Mouse (Mus musculus) liver, postnatal 0 days (tissue): ENCODE measurements around the gene Bcr. TPM values are rescaled to one million over a fixed set of nuclear protein-coding genes. Genes with fewer than 3 reads are reported as not detected.

Experiments
- ATAC-seq: fragments of 200-750 bp; cut with Nextera tagmentation; 2 replicates; pipeline ENCODE4 v1.8.0; 2017; ENCODE audit warnings: mild to moderate bottlenecking, moderate library complexity
- DNase-seq: peaks from one replicate; pipeline ENCODE4 v3.0.0-alpha.2; 2016
- H3K27ac ChIP-seq: fragments of 300-500 bp; sonication (generic); 2 replicates; pipeline ENCODE4 v1.5.1; 2014; ENCODE audit warnings: antibody characterized with exemption, moderate library complexity, mild to moderate bottlenecking, low read depth
- H3K27me3 ChIP-seq: fragments of 300-500 bp; sonication (generic); 2 replicates; pipeline ENCODE4 v1.6.1; 2014; ENCODE audit warnings: low read length, control low read depth, mixed read lengths; ENCODE audit not compliant: insufficient read depth
- H3K36me3 ChIP-seq: fragments of 300-500 bp; sonication (generic); replicated peaks from 2 replicates; pipeline ENCODE4 v1.6.1; 2014; ENCODE audit warnings: mild to moderate bottlenecking, control low read depth, low read length, moderate library complexity, mixed read lengths; ENCODE audit not compliant: insufficient read depth
- H3K4me1 ChIP-seq: fragments of 300-500 bp; sonication (generic); 2 replicates; pipeline ENCODE4 v1.6.1; 2014; ENCODE audit warnings: antibody characterized with exemption, mild to moderate bottlenecking, control low read depth; ENCODE audit not compliant: insufficient read depth
- H3K4me2 ChIP-seq: fragments of 300-500 bp; sonication (generic); 2 replicates; pipeline ENCODE4 v1.6.1; 2014; ENCODE audit warnings: low read depth, mild to moderate bottlenecking, low read length, moderate library complexity, mixed read lengths
- H3K4me3 ChIP-seq: fragments of 300-500 bp; sonication (generic); 2 replicates; pipeline ENCODE4 v1.5.1; 2014; ENCODE audit warnings: low read depth, low read length
- H3K9ac ChIP-seq: fragments of 300-500 bp; sonication (generic); replicated peaks from 2 replicates; pipeline ENCODE4 v1.6.1; 2014; ENCODE audit warnings: mild to moderate bottlenecking, moderate library complexity
- H3K9me3 ChIP-seq: fragments of 300-500 bp; sonication (generic); 2 replicates; pipeline ENCODE4 v1.6.1; 2016; ENCODE audit warnings: mild to moderate bottlenecking, control low read depth, low read length, mixed read lengths
- CTCF ChIP-seq: sonication (generic); IDR thresholded peaks from 2 replicates; pipeline ENCODE4 v1.5.1; 2016; ENCODE audit warnings: antibody characterized with exemption, low read depth
- EP300 ChIP-seq: IDR thresholded peaks from 2 replicates; pipeline ENCODE4 v1.6.1; 2016; ENCODE audit warnings: antibody characterized with exemption, low read depth, mild to moderate bottlenecking
- WGBS: fragments of 180-500 bp; shearing (Covaris S2); extraction: QIAGEN DNeasy Blood & Tissue Kit; methylation state at CpG from one replicate; pipeline ENCODE4 v1.1.7; 2014; ENCODE audit not compliant: insufficient replicate concordance; 5-methylcytosine and 5-hydroxymethylcytosine counted together
- polyA plus RNA-seq: library from polyadenylated mRNA; unstranded; fragments of >200 nt; fragmentation: Nextera tagmentation; extraction: Ambion mirVana; gene quantifications from 2 replicates; pipeline ENCODE4 v1.2.1, GENCODE M21; 2015

Bcr gene
- polyA plus RNA-seq, 1 experiment from 2014 or later = 3.4 TPM

DNA sequence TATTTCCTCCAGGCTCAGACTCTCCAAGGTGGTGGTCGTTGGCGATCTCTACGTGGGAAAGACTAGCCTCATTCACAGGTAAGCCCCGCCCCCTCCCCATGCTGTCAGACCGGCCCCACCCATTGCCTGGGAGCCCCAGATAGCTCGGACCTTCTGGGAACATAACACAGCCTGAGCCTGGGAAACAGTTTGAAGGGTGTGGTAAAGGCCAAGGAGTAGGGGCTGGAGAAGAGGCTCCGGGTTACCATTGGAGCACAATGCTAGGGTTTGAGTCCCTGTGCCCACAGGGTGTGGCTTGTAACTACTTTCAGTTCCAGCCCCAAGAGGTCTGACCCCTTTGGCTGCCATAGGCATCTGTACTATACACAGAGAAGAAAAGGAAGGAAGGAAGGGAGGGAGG lies 15.9 kb upstream of the Bcr start:
- no peak for TF ChIP-seq EP300
- TF ChIP-seq CTCF = no peak
- peaks cover 14% of the 10 kb centered on the region; the same call in 1 of the 2 replicates for H3K4me1 ChIP-seq
- no peak overlapping the region for H3K4me3 ChIP-seq
- 31% methylated on average over 7 of the region's 7 CpGs for WGBS
- DNase-seq (no peak), ATAC-seq (no peak)
- no peaks in the 10 kb centered on the region for H3K36me3 ChIP-seq
- H3K27ac ChIP-seq = no peak overlapping the region
- no peak overlapping the region for H3K4me2 ChIP-seq
- H3K9ac ChIP-seq = no peak overlapping the region
- H3K27me3 ChIP-seq = no peaks in the 10 kb centered on the region
- H3K9me3 ChIP-seq = no peaks in the 10 kb centered on the region

- peaks cover 14% of the 10 kb centered on the region; the same call in 1 of the 2 replicates for H3K4me1 ChIP-seq
- TF ChIP-seq EP300 (peak; percentile 54), CTCF (no peak)
- ATAC-seq (peak; percentile 80), DNase-seq (peak; percentile 65)
- H3K27ac ChIP-seq = peak overlapping the region; percentile 74
- no peaks in the 10 kb centered on the region for H3K27me3 ChIP-seq
- H3K4me3 ChIP-seq = no peak overlapping the region
- 55% methylated on average over 15 of the region's 15 CpGs for WGBS
- no peaks in the 10 kb centered on the region for H3K9me3 ChIP-seq
- H3K9ac ChIP-seq = no peak overlapping the region
- peak overlapping the region; percentile 54 for H3K4me2 ChIP-seq
- no peaks in the 10 kb centered on the region for H3K36me3 ChIP-seq
Observed at GRCm38 (mm10) chr10:75045831-75046230, 14.6 kb upstream of the Bcr start.

GRCm38 (mm10) chr10:75048711-75049110 lies 11.7 kb upstream of the Bcr start:
- no peak overlapping the region for H3K4me2 ChIP-seq
- no peak overlapping the region for H3K4me3 ChIP-seq
- no peak for ATAC-seq
- no peak for TF ChIP-seq EP300
- no peak for TF ChIP-seq CTCF
- H3K27me3 ChIP-seq = no peaks in the 10 kb centered on the region
- no peaks in the 10 kb centered on the region for H3K9me3 ChIP-seq
- H3K36me3 ChIP-seq = no peaks in the 10 kb centered on the region
- H3K27ac ChIP-seq = no peak overlapping the region
- WGBS = 84% methylated on average over 7 of the region's 7 CpGs
- no peak overlapping the region for H3K9ac ChIP-seq
- peaks cover 29% of the 10 kb centered on the region for H3K4me1 ChIP-seq
- no peak for DNase-seq

GRCm38 (mm10) chr10:75051364-75052074 lies 8.9 kb upstream of the Bcr start:
- no peak overlapping the region for H3K27ac ChIP-seq
- no peak overlapping the region for H3K9ac ChIP-seq
- no peak for DNase-seq
- no peaks in the 10 kb centered on the region for H3K27me3 ChIP-seq
- no peak overlapping the region for H3K4me3 ChIP-seq
- 0 out of 2 replicates have a peak overlapping the region, but pooled peaks have one; percentile 22 for H3K4me2 ChIP-seq
- H3K9me3 ChIP-seq = no peaks in the 10 kb centered on the region
- WGBS = 81% methylated on average over 21 of the region's 21 CpGs
- TF ChIP-seq EP300 (no peak), CTCF (no peak)
- H3K36me3 ChIP-seq = no peaks in the 10 kb centered on the region
- no peak for ATAC-seq
- peaks cover 40% of the 10 kb centered on the region for H3K4me1 ChIP-seq

DNA sequence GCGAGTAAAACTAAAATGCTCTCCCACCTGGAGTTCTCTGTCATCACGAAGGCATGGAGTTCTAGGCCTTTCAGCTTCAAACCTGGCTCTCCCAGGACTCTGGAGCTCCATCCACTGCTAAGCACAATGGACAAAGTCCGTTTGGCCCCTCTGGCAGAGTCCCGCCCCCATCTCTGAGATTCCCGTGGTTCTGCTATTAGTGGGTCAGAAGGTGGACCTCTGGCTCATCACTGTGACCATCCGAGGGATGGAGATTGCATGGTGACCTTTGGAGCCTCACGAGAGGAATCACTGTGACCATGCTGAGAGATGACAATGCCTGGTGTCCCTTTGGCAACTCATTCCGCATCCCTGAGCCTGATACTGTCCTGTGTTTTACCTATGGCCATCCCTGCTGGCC lies 7.5 kb upstream of the Bcr start:
- Histone ChIP-seq H3K4me2 (peak overlapping the region; percentile 33; the same call in 1 of the 2 replicates), H3K4me1 (peaks cover 42% of the 10 kb centered on the region), H3K27me3 (no peaks in the 10 kb centered on the region), H3K9me3 (no peaks in the 10 kb centered on the region), H3K27ac (peak overlapping the region; percentile 44), H3K4me3 (no peak overlapping the region), H3K36me3 (no peaks in the 10 kb centered on the region), H3K9ac (no peak overlapping the region)
- ATAC-seq (peak; percentile 46), DNase-seq (peak; percentile 48)
- WGBS = 59% methylated on average over 8 of the region's 8 CpGs
- TF ChIP-seq CTCF = no peak
- no peak for TF ChIP-seq EP300

GRCm38 (mm10) chr10:75053655-75054054 lies 6.7 kb upstream of the Bcr start:
- no peak overlapping the region for H3K4me3 ChIP-seq
- no peaks in the 10 kb centered on the region for H3K9me3 ChIP-seq
- no peak for DNase-seq
- H3K27ac ChIP-seq = peak overlapping the region; percentile 64
- H3K4me2 ChIP-seq = no peak overlapping the region
- H3K9ac ChIP-seq = no peak overlapping the region
- WGBS = 53% methylated on average over 4 of the region's 4 CpGs
- H3K4me1 ChIP-seq = peaks cover 42% of the 10 kb centered on the region
- TF ChIP-seq CTCF (no peak), EP300 (no peak)
- peak; percentile 81 for ATAC-seq
- no peaks in the 10 kb centered on the region for H3K36me3 ChIP-seq
- H3K27me3 ChIP-seq = no peaks in the 10 kb centered on the region
